Mouse (Mus musculus): ENCODE results near the gene Prpf40b. TPM values are rescaled to one million over a fixed set of nuclear protein-coding genes. Genes with fewer than 3 reads are reported as not detected.
A peak's percentile ranks its signal among the peaks of the same experiment; 100 is the strongest.

Gene Prpf40b
- polyA plus RNA-seq, 1 experiment from 2014 or later: 45.7 TPM

DNA sequence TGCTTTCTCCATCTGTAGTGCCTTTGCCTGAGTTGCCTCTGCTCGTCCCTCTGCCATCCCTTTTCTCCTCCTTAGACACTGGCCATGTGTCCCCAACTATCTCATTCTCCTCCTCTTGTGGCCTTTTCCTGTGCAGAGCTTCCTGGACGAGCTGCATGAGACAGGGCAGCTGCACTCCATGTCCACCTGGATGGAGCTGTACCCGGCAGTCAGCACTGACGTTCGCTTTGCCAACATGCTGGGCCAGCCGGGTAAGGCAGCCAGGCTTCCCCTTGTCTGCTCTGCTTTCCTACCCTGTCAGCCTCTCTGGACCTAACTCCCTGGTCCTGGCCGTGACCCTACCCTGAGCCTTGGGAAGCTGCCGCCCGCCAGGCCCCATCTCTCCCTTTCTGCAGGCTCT is 14.7 kb downstream of the Prpf40b start:
- Histone ChIP-seq H3K9ac (ENCODE audit: low read depth, low read length) (no peak overlapping the region), H3K27me3 (ENCODE audit: control insufficient read depth, insufficient read depth, low read length) (no peaks in the 10 kb centered on the region), H3K4me1 (replicated peaks; ENCODE audit: control insufficient read depth, insufficient read depth, low read length) (no peaks in the 10 kb centered on the region), H3K4me3 (ENCODE audit: low read depth, low read length) (no peak overlapping the region), H3K27ac (ENCODE audit: low read depth, low read length) (no peak overlapping the region), H3K36me3 (ENCODE audit: control insufficient read depth, insufficient read depth, low read length) (peaks cover 11% of the 10 kb centered on the region), H3K4me2 (replicated peaks; ENCODE audit: low read depth, low read length) (no peak overlapping the region), H3K9me3 (ENCODE audit: control insufficient read depth, low read length) (no peaks in the 10 kb centered on the region)
- DNase-seq (ENCODE audit: low spot score): no peak
- 94% methylated on average over 9 of the region's 9 CpGs for WGBS
- ATAC-seq (ENCODE audit: low FRiP score): no peak

- H3K9ac ChIP-seq (ENCODE audit: low read depth, low read length): no peak overlapping the region
- ATAC-seq (ENCODE audit: low FRiP score) (no peak), DNase-seq (ENCODE audit: low spot score) (no peak)
- H3K9me3 ChIP-seq (ENCODE audit: control insufficient read depth, low read length): no peaks in the 10 kb centered on the region
- no peak overlapping the region for H3K27ac ChIP-seq (ENCODE audit: low read depth, low read length)
- H3K4me3 ChIP-seq (ENCODE audit: low read depth, low read length): no peak overlapping the region
- H3K4me2 ChIP-seq (replicated peaks; ENCODE audit: low read depth, low read length): no peak overlapping the region
- H3K36me3 ChIP-seq (ENCODE audit: control insufficient read depth, insufficient read depth, low read length): peaks cover 11% of the 10 kb centered on the region
- no peaks in the 10 kb centered on the region for H3K27me3 ChIP-seq (ENCODE audit: control insufficient read depth, insufficient read depth, low read length)
- 94% methylated on average over 5 of the region's 5 CpGs for WGBS
- no peaks in the 10 kb centered on the region for H3K4me1 ChIP-seq (replicated peaks; ENCODE audit: control insufficient read depth, insufficient read depth, low read length)
These were observed 15.7 kb downstream of the Prpf40b start for GRCm38 (mm10) chr15:99310617-99311016.

DNA sequence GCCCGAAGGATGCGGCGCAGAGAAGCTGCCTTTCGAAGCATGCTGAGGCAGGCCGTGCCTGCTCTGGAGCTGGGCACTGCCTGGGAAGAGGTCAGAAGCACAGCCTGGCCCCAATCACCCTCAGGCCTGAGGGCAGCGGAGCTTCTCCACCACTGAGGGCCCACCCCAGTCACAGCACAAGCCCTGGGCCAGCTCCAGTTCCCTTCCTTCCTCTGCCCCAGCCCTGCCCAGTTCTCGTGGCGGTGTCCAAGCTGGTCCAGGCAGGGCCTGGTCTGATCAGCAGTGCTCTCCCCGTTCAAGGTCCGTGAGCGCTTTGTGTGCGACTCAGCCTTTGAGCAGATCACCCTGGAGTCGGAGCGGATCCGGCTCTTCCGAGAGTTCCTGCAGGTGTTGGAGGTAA is 20.0 kb downstream of the Prpf40b start:
- DNase-seq (ENCODE audit: low spot score): no peak
- 93% methylated on average over 16 of the region's 16 CpGs for WGBS
- no peak overlapping the region for H3K4me3 ChIP-seq (ENCODE audit: low read depth, low read length)
- H3K9ac ChIP-seq (ENCODE audit: low read depth, low read length): no peak overlapping the region
- H3K36me3 ChIP-seq (ENCODE audit: control insufficient read depth, insufficient read depth, low read length): peaks cover 6% of the 10 kb centered on the region; the same call in 1 of the 2 replicates
- no peak overlapping the region for H3K27ac ChIP-seq (ENCODE audit: low read depth, low read length)
- no peaks in the 10 kb centered on the region for H3K9me3 ChIP-seq (ENCODE audit: control insufficient read depth, low read length)
- no peaks in the 10 kb centered on the region for H3K27me3 ChIP-seq (ENCODE audit: control insufficient read depth, insufficient read depth, low read length)
- ATAC-seq (ENCODE audit: low FRiP score): no peak
- no peaks in the 10 kb centered on the region for H3K4me1 ChIP-seq (replicated peaks; ENCODE audit: control insufficient read depth, insufficient read depth, low read length)
- no peak overlapping the region for H3K4me2 ChIP-seq (replicated peaks; ENCODE audit: low read depth, low read length)

GRCm38 (mm10) chr15:99316314-99317266 is 21.7 kb downstream of the Prpf40b start:
- Histone ChIP-seq H3K27ac (ENCODE audit: low read depth, low read length) (peak overlapping the region; percentile 70), H3K4me1 (replicated peaks; ENCODE audit: control insufficient read depth, insufficient read depth, low read length) (no peaks in the 10 kb centered on the region), H3K4me3 (ENCODE audit: low read depth, low read length) (no peak overlapping the region), H3K36me3 (ENCODE audit: control insufficient read depth, insufficient read depth, low read length) (peaks cover 6% of the 10 kb centered on the region; the same call in 1 of the 2 replicates), H3K27me3 (ENCODE audit: control insufficient read depth, insufficient read depth, low read length) (no peaks in the 10 kb centered on the region), H3K9ac (ENCODE audit: low read depth, low read length) (0 out of 2 replicates have a peak overlapping the region, but pooled peaks have one; percentile 31), H3K4me2 (replicated peaks; ENCODE audit: low read depth, low read length) (no peak overlapping the region), H3K9me3 (ENCODE audit: control insufficient read depth, low read length) (no peaks in the 10 kb centered on the region)
- DNase-seq (ENCODE audit: low spot score) (peak; percentile 82), ATAC-seq (ENCODE audit: low FRiP score) (peak; percentile 49; the same call in 1 of the 2 replicates)
- 85% methylated on average over 16 of the region's 16 CpGs for WGBS

- 0 out of 2 replicates have a peak overlapping the region, but pooled peaks have one; percentile 11 for H3K9ac ChIP-seq (ENCODE audit: low read depth, low read length)
- no peak overlapping the region for H3K27ac ChIP-seq (ENCODE audit: low read depth, low read length)
- H3K4me3 ChIP-seq (ENCODE audit: low read depth, low read length): no peak overlapping the region
- H3K4me2 ChIP-seq (replicated peaks; ENCODE audit: low read depth, low read length): no peak overlapping the region
- no peak; the same call in 1 of the 2 replicates for ATAC-seq (ENCODE audit: low FRiP score)
- H3K36me3 ChIP-seq (ENCODE audit: control insufficient read depth, insufficient read depth, low read length): peaks cover 6% of the 10 kb centered on the region; the same call in 1 of the 2 replicates
- no peaks in the 10 kb centered on the region for H3K27me3 ChIP-seq (ENCODE audit: control insufficient read depth, insufficient read depth, low read length)
- H3K9me3 ChIP-seq (ENCODE audit: control insufficient read depth, low read length): no peaks in the 10 kb centered on the region
- DNase-seq (ENCODE audit: low spot score): no peak
- 81% methylated on average over 2 of the region's 2 CpGs for WGBS
- H3K4me1 ChIP-seq (replicated peaks; ENCODE audit: control insufficient read depth, insufficient read depth, low read length): no peaks in the 10 kb centered on the region
These were observed 22.4 kb downstream of the Prpf40b start for GRCm38 (mm10) chr15:99317267-99317651.

DNA sequence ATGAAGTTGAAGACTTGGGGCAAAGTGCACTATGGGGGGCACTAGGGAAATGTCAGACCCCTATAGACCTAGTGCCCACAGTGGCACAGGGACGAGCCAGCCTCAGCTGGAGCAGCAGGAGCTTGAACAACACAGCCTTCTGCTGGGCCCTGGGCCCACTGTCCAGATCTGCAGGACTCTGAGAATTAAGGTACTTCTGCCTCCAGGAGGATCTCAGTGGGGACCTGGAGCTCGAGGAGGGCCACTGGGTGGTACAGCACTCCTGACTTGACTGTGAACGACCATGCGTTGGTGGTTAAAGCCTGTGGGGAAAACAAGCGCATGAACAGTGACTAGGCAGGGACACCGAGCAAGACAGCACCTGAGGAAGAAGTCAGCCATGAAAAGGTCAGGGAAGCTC is 23.2 kb downstream of the Prpf40b start:
- no peak overlapping the region for H3K4me2 ChIP-seq (replicated peaks; ENCODE audit: low read depth, low read length)
- no peaks in the 10 kb centered on the region for H3K4me1 ChIP-seq (replicated peaks; ENCODE audit: control insufficient read depth, insufficient read depth, low read length)
- ATAC-seq (ENCODE audit: low FRiP score) (no peak), DNase-seq (ENCODE audit: low spot score) (no peak)
- WGBS: 88% methylated on average over 6 of the region's 6 CpGs
- no peak overlapping the region for H3K4me3 ChIP-seq (ENCODE audit: low read depth, low read length)
- H3K27me3 ChIP-seq (ENCODE audit: control insufficient read depth, insufficient read depth, low read length): no peaks in the 10 kb centered on the region
- H3K27ac ChIP-seq (ENCODE audit: low read depth, low read length): no peak overlapping the region
- H3K36me3 ChIP-seq (ENCODE audit: control insufficient read depth, insufficient read depth, low read length): peaks cover 6% of the 10 kb centered on the region; the same call in 1 of the 2 replicates
- H3K9ac ChIP-seq (ENCODE audit: low read depth, low read length): no peak overlapping the region
- no peaks in the 10 kb centered on the region for H3K9me3 ChIP-seq (ENCODE audit: control insufficient read depth, low read length)

DNA sequence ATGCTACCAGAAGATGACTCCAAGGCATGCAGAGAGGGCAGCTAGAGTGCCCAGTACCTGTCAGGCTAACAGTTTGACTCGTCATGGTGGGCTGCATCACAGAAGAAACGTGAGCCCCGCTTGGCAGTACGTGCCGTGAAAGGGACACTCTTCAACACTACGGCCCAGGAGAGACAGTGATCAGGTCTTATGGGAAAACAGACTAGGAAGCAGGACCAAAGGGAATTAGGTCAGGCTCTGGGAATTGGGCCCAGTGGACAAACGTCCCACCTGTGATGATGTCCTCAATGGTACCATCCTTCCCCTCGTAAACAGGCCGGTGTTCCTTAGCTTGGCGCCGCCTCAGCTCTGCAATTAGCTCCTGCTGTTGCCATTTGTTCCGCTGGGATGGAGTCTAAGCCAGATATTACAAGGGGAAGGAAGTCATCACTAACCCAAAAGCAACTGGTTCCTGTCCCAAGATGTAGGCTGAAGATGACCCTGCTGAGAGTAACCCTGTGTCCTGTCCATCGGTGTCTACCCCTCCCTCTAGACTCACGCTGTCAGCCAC is 24.0 kb downstream of the Prpf40b start:
- Histone ChIP-seq H3K27me3 (ENCODE audit: control insufficient read depth, insufficient read depth, low read length) (no peaks in the 10 kb centered on the region), H3K36me3 (ENCODE audit: control insufficient read depth, insufficient read depth, low read length) (peaks cover 6% of the 10 kb centered on the region; the same call in 1 of the 2 replicates), H3K4me1 (replicated peaks; ENCODE audit: control insufficient read depth, insufficient read depth, low read length) (no peaks in the 10 kb centered on the region), H3K9me3 (ENCODE audit: control insufficient read depth, low read length) (no peaks in the 10 kb centered on the region), H3K4me2 (replicated peaks; ENCODE audit: low read depth, low read length) (no peak overlapping the region), H3K9ac (ENCODE audit: low read depth, low read length) (no peak overlapping the region), H3K27ac (ENCODE audit: low read depth, low read length) (0 out of 2 replicates have a peak overlapping the region, but pooled peaks have one; percentile 10), H3K4me3 (ENCODE audit: low read depth, low read length) (no peak overlapping the region)
- WGBS: 89% methylated on average over 14 of the region's 14 CpGs
- DNase-seq (ENCODE audit: low spot score): no peak
- no peak for ATAC-seq (ENCODE audit: low FRiP score)

- no peak overlapping the region for H3K9ac ChIP-seq (ENCODE audit: low read depth, low read length)
- peaks cover 6% of the 10 kb centered on the region; the same call in 1 of the 2 replicates for H3K36me3 ChIP-seq (ENCODE audit: control insufficient read depth, insufficient read depth, low read length)
- ATAC-seq (ENCODE audit: low FRiP score) (no peak), DNase-seq (ENCODE audit: low spot score) (no peak)
- H3K27me3 ChIP-seq (ENCODE audit: control insufficient read depth, insufficient read depth, low read length): no peaks in the 10 kb centered on the region
- H3K4me3 ChIP-seq (ENCODE audit: low read depth, low read length): no peak overlapping the region
- no peaks in the 10 kb centered on the region for H3K4me1 ChIP-seq (replicated peaks; ENCODE audit: control insufficient read depth, insufficient read depth, low read length)
- H3K9me3 ChIP-seq (ENCODE audit: control insufficient read depth, low read length): no peaks in the 10 kb centered on the region
- no peak overlapping the region for H3K4me2 ChIP-seq (replicated peaks; ENCODE audit: low read depth, low read length)
- WGBS: 83% methylated on average over 3 of the region's 3 CpGs
- no peak overlapping the region for H3K27ac ChIP-seq (ENCODE audit: low read depth, low read length)
These were observed 24.6 kb downstream of the Prpf40b start for GRCm38 (mm10) chr15:99319411-99319871.
